Mouse (Mus musculus): Measurements from ENCODE around the gene Polr2l. TPM values are rescaled to one million over a fixed set of nuclear protein-coding genes. Genes with fewer than 3 reads are reported as not detected.

The Polr2l gene
- polyA plus RNA-seq, 2 experiments: 24.6 to 52.4 TPM

DNA sequence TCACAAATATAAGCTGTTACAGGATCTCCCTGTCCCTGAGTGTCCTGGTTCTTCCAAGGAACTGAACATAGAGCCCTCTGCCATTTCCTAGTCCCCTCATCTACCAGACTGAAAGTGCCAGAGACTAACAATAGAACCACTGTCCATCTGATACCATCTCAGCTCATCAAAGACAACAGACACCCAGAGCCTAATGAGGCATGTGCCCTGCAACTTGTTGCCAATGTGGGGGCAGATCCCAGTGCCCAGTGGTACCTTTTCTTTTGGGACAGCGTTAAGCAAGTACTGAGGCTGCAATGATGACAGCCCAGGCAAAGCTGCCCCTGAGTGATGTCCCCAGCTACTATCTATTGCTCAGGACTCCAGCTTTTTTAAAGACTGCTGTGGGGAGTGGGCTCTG lies 11.3 kb upstream of the Polr2l start:
- WGBS (ENCODE audit: insufficient replicate concordance): 74% methylated on average over 1 of the region's 1 CpGs
- no peak overlapping the region for H3K27ac ChIP-seq
- no peak overlapping the region for H3K4me3 ChIP-seq (ENCODE audit: insufficient read depth in 1 of 2, low read depth in 2 of 2, low read length in 2 of 2)
- no peaks in the 10 kb centered on the region for H3K36me3 ChIP-seq (replicated peaks; ENCODE audit: control insufficient read depth, insufficient read depth, low read depth)
- ATAC-seq (ENCODE audit: insufficient read depth) (no peak), DNase-seq (ENCODE audit: low read depth in 3 of 3, low spot score in 3 of 3) (no peak)
- no peak overlapping the region for H3K4me2 ChIP-seq (ENCODE audit: low read depth)
- H3K27me3 ChIP-seq (ENCODE audit: control insufficient read depth, insufficient read depth, low read length): peaks cover 17% of the 10 kb centered on the region
- H3K4me1 ChIP-seq (replicated peaks; ENCODE audit: control insufficient read depth in 2 of 2, insufficient read depth in 2 of 2, low read length in 1 of 2): peaks cover 0 to under 1% of the 10 kb centered on the region in 2 experiments; a peak in 2 of 4 replicates
- TF ChIP-seq CTCF (IDR thresholded peaks at IDR 0.05; ENCODE audit: low read depth) (no peak), EP300 (IDR thresholded peaks at IDR 0.05; ENCODE audit: low read depth) (no peak)
- no peak overlapping the region for H3K9ac ChIP-seq (replicated peaks)
- no peaks in the 10 kb centered on the region for H3K9me3 ChIP-seq (ENCODE audit: control insufficient read depth, low read length)

DNA sequence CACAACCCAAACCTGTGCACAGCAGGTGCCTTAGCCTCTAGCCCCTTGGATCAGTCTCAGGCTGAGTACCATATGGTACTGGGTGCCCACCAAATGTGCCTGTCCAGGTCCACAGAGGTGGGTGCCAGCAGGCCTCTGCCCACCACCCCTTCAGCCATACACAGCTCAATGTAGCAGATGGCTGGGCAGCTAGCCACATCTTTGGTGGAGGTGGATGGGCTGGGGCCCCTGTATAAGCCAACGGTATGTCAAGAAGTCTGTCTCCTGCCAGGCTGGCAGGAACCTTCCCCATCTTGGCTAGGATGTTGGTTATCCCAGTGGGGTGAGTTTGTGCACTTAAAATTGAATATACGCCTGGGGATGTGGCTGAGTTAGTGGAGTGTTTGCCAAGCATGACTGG lies 10.7 kb upstream of the Polr2l start:
- ATAC-seq (ENCODE audit: insufficient read depth) (no peak), DNase-seq (ENCODE audit: low read depth in 3 of 3, low spot score in 3 of 3) (no peak)
- no peak overlapping the region for H3K4me2 ChIP-seq (ENCODE audit: low read depth)
- H3K4me3 ChIP-seq (ENCODE audit: insufficient read depth in 1 of 2, low read depth in 2 of 2, low read length in 2 of 2): no peak overlapping the region
- no peak overlapping the region for H3K27ac ChIP-seq
- no peak for TF ChIP-seq EP300 (IDR thresholded peaks at IDR 0.05; ENCODE audit: low read depth)
- no peak for TF ChIP-seq CTCF (IDR thresholded peaks at IDR 0.05; ENCODE audit: low read depth)
- no peaks in the 10 kb centered on the region for H3K9me3 ChIP-seq (ENCODE audit: control insufficient read depth, low read length)
- 65% methylated on average over 2 of the region's 2 CpGs for WGBS (ENCODE audit: insufficient replicate concordance)
- peaks cover 20% of the 10 kb centered on the region for H3K27me3 ChIP-seq (ENCODE audit: control insufficient read depth, insufficient read depth, low read length)
- no peak overlapping the region for H3K9ac ChIP-seq (replicated peaks)
- no peaks in the 10 kb centered on the region for H3K36me3 ChIP-seq (replicated peaks; ENCODE audit: control insufficient read depth, insufficient read depth, low read depth)
- H3K4me1 ChIP-seq (replicated peaks; ENCODE audit: control insufficient read depth in 2 of 2, insufficient read depth in 2 of 2, low read length in 1 of 2): peaks cover 4 to 5% of the 10 kb centered on the region in 2 experiments

DNA sequence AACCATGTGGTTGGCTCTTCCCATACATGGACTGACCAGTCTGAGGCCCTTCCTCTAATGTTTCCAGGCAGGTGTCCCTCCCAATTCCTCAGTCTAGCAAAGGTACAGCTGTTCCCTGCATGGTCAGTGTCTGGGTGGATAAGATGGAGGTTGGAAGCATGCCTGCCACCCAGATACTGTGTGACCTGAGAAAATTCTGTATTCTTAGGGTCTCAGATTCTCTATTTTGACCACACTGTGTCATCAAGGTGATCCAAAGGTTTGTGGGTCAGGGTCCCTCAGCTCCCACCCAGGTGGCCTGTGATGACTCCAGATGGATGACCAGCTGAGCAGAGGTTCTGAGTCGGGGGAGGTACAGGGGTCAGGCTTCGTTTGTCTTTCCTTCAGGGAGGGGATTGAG lies 10.3 kb upstream of the Polr2l start:
- H3K4me3 ChIP-seq (ENCODE audit: insufficient read depth in 1 of 2, low read depth in 2 of 2, low read length in 2 of 2): no peak overlapping the region
- no peak overlapping the region for H3K9ac ChIP-seq (replicated peaks)
- TF ChIP-seq CTCF (IDR thresholded peaks at IDR 0.05; ENCODE audit: low read depth) (no peak), EP300 (IDR thresholded peaks at IDR 0.05; ENCODE audit: low read depth) (no peak)
- 63% methylated on average over 2 of the region's 2 CpGs for WGBS (ENCODE audit: insufficient replicate concordance)
- DNase-seq (ENCODE audit: low read depth in 3 of 3, low spot score in 3 of 3): no peak
- H3K4me1 ChIP-seq (replicated peaks; ENCODE audit: control insufficient read depth in 2 of 2, insufficient read depth in 2 of 2, low read length in 1 of 2): peaks cover 4 to 5% of the 10 kb centered on the region in 2 experiments
- no peak for ATAC-seq (ENCODE audit: insufficient read depth)
- H3K36me3 ChIP-seq (replicated peaks; ENCODE audit: control insufficient read depth, insufficient read depth, low read depth): no peaks in the 10 kb centered on the region
- H3K27me3 ChIP-seq (ENCODE audit: control insufficient read depth, insufficient read depth, low read length): peaks cover 20% of the 10 kb centered on the region
- no peaks in the 10 kb centered on the region for H3K9me3 ChIP-seq (ENCODE audit: control insufficient read depth, low read length)
- H3K4me2 ChIP-seq (ENCODE audit: low read depth): no peak overlapping the region
- no peak overlapping the region for H3K27ac ChIP-seq

DNA sequence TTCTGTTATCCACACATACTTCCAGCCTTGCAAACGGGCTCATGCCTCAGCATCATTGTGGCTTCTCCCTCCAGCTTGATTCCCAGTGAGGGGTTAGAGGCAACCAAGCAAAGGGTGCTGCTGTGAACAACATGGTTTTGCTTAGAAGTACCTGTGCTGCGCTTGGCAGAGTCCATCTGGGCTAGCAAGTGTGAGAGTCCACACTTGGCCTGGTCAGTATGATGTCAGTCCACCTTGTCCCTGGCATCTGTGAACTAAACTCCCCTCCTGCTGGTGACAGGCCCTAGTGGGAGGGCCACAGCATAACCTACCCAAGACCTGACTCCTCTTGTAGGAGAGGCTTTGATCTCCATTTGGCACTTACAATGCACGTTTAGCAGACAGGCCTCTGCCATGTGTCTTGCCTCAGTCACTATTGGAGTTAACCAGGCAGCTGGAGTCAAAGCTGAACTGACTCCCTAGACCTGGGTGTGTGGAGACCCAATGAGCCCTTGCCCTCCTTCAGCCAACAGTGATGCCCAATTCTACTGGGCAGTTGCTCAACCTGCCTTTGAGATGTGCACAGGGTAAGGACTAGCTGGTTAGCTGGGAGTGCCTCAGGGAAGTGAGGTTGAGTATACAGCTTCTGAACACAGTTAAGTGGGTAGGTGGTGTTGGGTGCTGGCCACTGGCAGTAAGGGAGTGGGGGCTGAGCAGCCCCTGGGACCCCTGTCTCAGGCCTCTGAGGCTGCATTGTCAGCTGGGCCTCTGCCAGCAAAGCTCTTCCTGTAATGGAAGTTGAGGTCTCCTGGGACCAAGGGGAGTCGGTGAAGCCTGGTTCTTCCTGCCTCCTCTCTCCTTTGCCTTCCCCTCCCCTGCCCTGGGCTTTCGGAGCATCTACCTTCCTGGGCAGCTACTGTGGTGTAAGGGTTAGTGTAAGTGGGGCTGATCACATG lies 9.5 kb upstream of the Polr2l start:
- WGBS (ENCODE audit: insufficient replicate concordance): 73% methylated on average over 5 of the region's 5 CpGs
- no peak for TF ChIP-seq CTCF (IDR thresholded peaks at IDR 0.05; ENCODE audit: low read depth)
- no peak for TF ChIP-seq EP300 (IDR thresholded peaks at IDR 0.05; ENCODE audit: low read depth)
- Histone ChIP-seq H3K4me2 (ENCODE audit: low read depth) (no peak overlapping the region), H3K27me3 (ENCODE audit: control insufficient read depth, insufficient read depth, low read length) (peaks cover 20% of the 10 kb centered on the region), H3K27ac (no peak overlapping the region), H3K9ac (replicated peaks) (no peak overlapping the region), H3K4me3 (ENCODE audit: insufficient read depth in 1 of 2, low read depth in 2 of 2, low read length in 2 of 2) (no peak overlapping the region), H3K9me3 (ENCODE audit: control insufficient read depth, low read length) (no peaks in the 10 kb centered on the region), H3K36me3 (replicated peaks; ENCODE audit: control insufficient read depth, insufficient read depth, low read depth) (no peaks in the 10 kb centered on the region), H3K4me1 (replicated peaks; ENCODE audit: control insufficient read depth in 2 of 2, insufficient read depth in 2 of 2, low read length in 1 of 2) (peaks cover 4 to 5% of the 10 kb centered on the region in 2 experiments)
- ATAC-seq (ENCODE audit: insufficient read depth) (no peak), DNase-seq (ENCODE audit: low read depth in 3 of 3, low spot score in 3 of 3) (no peak)

DNA sequence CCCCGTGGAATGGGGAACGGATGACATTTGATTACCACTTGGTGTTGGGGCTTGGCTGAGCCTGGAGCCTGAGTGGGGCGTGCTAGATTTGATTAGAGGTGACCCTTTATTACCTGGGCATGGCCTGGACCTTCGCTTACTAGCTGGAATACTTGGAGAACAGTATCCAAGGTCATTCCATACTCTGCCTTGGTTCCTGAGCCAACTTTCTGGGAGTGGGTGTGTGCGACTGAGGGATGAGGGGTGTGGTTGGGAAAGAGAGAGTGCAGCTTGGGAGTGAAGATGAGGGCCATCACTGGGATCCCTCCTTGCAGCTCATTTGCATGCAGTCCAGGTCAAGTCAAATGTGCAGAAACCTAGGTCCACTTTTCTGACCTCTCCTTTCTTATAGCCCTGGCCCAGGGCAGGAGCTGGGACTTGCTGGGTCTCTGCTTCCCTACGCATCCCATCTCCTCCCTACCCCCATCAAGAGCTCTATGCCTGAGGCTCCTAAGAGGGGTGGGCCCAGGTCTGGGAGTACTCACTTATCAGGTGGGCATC lies 8.3 kb upstream of the Polr2l start:
- TF ChIP-seq EP300 (IDR thresholded peaks at IDR 0.05; ENCODE audit: low read depth) (no peak), CTCF (IDR thresholded peaks at IDR 0.05; ENCODE audit: low read depth) (no peak)
- Histone ChIP-seq H3K9me3 (ENCODE audit: control insufficient read depth, low read length) (no peaks in the 10 kb centered on the region), H3K36me3 (replicated peaks; ENCODE audit: control insufficient read depth, insufficient read depth, low read depth) (no peaks in the 10 kb centered on the region), H3K4me1 (replicated peaks; ENCODE audit: control insufficient read depth in 2 of 2, insufficient read depth in 2 of 2, low read length in 1 of 2) (peaks cover 8 to 10% of the 10 kb centered on the region in 2 experiments), H3K4me3 (ENCODE audit: insufficient read depth in 1 of 2, low read depth in 2 of 2, low read length in 2 of 2) (no peak overlapping the region), H3K9ac (replicated peaks) (no peak overlapping the region), H3K4me2 (ENCODE audit: low read depth) (no peak overlapping the region), H3K27ac (no peak overlapping the region), H3K27me3 (ENCODE audit: control insufficient read depth, insufficient read depth, low read length) (peaks cover 20% of the 10 kb centered on the region)
- ATAC-seq (ENCODE audit: insufficient read depth) (no peak), DNase-seq (ENCODE audit: low read depth in 3 of 3, low spot score in 3 of 3) (no peak)
- 67% methylated on average over 6 of the region's 6 CpGs for WGBS (ENCODE audit: insufficient replicate concordance)

Data from liver, embryonic 14.5 days (tissue).